Mouse (Mus musculus): ENCODE results near the gene Vwf.

Gene Vwf

DNA sequence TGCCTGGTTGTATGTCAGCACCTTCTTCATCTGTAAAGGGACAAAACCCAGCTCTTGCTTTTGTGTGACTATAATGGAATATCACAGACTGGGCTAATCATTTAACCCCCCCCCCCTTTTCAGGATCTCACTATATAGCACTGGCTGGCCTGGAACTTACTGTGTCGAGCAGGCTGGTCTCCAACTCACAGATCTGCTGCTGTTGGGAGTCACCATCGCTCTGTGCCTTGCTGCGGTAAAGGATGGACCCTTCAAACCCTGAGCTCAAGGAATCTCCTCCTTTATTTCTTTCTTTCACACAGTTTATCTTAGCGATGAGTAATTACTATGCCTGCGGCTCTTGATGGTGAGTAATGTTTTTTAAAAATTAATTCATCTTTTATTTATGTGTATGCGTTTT is at the start of gene Vwf:
Gene Vwf (plus strand): TSS at position 301 of the 400 bp plus-strand sequence.
- no peak for DNase-seq

DNA sequence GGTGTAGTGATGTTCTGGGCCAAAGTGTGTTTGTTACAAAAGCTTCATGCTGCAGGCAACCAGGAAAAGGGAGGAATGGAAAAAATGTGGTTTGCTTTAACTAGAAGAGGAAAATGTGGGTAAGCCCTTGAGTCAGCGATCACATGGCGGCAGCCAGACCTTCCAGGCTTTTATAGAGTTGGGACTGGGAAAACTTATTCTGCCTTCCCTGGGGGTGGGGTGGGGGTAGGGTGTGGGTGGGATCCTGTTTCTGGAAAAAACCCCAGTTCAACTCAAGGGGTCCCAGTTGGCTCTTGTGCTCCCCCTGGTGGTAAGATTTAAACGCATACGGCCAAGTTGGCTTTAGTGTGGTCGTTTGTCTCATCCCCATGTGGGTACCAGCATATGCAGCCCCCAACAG is 48.5 kb upstream of the Vwf start:
- peak; percentile 50 for DNase-seq

- no peak for DNase-seq
Observed at GRCm38 (mm10) chr6:125503186-125503802, 43.3 kb upstream of the Vwf start.

DNA sequence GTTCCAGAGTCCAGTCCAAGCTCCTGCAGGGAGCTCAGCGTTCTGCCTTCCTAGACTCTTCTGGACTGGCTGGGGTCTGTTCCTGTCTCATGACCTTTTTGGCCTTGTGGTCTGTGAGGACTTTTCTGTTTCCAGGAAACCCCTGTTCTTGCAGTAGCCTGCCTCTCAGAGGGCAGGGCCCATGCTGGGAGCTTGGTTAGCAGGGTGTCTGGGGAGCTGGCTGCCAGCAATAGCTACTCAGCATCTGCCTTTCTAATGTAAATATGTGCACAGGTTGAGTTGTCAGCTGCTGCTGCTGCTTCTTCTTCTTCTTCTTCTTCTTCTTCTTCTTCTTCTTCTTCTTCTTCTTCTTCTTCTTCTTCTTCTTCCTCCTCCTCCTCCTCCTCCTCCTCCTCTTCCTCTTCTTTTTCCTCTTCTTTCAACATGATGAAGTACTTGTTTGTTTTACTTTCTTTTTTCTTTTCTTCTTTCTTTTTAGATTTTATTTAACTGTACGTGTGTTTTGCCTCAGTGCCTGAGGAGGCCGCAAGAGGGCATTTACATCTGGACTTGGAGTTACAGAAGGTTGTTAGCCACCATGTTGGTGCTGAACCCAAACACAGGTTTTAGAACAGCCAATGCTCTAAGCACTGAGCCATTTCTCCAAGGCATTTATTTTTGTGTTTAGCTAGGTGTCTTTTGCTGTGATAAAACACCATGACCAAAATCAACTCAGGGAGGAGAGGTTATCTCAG is 41.8 kb upstream of the Vwf start:
- no peak for DNase-seq

GRCm38 (mm10) chr6:125506427-125506826 is 40.1 kb upstream of the Vwf start:
- DNase-seq: no peak

- DNase-seq: no peak
Observed at GRCm38 (mm10) chr6:125509783-125510182, 36.8 kb upstream of the Vwf start.

GRCm38 (mm10) chr6:125510645-125511044 is 35.9 kb upstream of the Vwf start:
- DNase-seq: no peak

- DNase-seq: no peak
Observed at GRCm38 (mm10) chr6:125511196-125511595, 35.4 kb upstream of the Vwf start.

GRCm38 (mm10) chr6:125512950-125513596 is 33.5 kb upstream of the Vwf start:
- DNase-seq: no peak

DNA sequence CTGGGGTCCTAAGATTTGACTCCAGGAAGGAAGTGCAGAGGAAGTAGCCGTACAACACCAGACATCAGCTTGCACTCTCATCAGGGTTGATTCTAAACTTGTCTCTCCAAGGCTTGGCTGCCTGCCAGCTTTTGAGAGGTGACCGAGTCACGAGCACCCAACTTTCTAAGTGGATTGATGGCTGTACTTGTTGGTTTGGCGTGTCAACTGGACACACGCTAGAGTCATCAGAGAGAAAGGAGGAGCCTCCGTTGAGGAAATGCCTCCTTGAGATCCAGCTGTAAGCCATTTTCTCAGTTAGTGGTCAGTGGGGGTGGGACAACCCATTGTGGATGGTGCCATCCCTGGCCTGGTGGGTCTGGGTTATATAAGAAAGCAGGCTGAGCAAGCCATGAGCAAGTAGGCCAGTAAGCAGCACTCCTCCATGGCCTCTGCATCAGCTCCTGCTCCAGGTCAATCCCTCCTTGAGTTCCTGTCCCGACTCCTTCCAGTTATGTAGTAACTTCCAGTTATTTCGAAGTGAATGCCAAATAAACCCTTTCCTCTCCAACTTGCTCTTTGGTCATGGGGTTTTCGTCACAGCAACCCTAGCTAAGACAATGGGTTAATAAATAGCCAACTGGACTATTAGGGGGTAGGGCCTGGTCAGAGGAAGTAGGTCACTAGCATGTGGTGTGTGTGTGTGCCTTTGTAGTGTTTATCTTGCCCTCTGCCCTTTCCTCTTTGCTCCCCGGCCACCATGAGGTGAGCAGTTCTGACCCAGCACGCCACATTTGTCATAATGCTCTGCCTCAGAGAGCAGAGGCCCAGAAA is 30.9 kb upstream of the Vwf start:
- no peak for DNase-seq

- DNase-seq: no peak
Observed at GRCm38 (mm10) chr6:125521558-125522193, 24.9 kb upstream of the Vwf start.

GRCm38 (mm10) chr6:125524027-125524426 is 22.5 kb upstream of the Vwf start:
- DNase-seq: peak; percentile 42 to 52

GRCm38 (mm10) chr6:125526066-125526465 is 20.5 kb upstream of the Vwf start:
- DNase-seq: no peak

GRCm38 (mm10) chr6:125528614-125529200 is 17.9 kb upstream of the Vwf start:
- no peak for DNase-seq

DNA sequence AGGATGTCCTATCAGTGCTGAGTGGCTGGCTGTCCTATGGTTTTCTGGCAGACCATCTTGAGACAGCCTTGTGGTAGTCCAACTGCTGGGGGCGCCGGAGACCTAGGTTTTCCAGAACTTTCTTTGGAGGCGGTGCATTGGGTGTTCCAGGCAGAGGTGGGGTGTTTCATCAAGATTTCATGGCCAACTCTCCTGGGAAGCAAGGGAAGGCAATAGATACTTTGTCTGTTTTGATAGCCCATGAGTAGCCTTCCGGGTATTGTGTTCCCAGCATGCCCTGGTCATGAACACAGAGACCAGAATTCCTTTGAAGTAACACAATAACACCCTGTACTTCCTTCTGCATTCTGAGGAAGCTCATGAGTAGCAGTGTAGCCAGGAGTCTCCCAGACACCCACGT is 17.1 kb upstream of the Vwf start:
- no peak for DNase-seq

- no peak for DNase-seq
Observed at GRCm38 (mm10) chr6:125533104-125533650, 13.4 kb upstream of the Vwf start.

- DNase-seq: no peak
Observed at GRCm38 (mm10) chr6:125534990-125535389, 11.6 kb upstream of the Vwf start.

- DNase-seq: no peak
Observed at GRCm38 (mm10) chr6:125538469-125538868, 8.1 kb upstream of the Vwf start.

- peak in 1 of 2 experiments; percentile 7 for DNase-seq
Observed at GRCm38 (mm10) chr6:125539423-125539822, 7.2 kb upstream of the Vwf start.

- no peak for DNase-seq
Observed at GRCm38 (mm10) chr6:125540199-125540598, 6.4 kb upstream of the Vwf start.

GRCm38 (mm10) chr6:125540826-125541225 is 5.7 kb upstream of the Vwf start:
- DNase-seq: no peak

DNA sequence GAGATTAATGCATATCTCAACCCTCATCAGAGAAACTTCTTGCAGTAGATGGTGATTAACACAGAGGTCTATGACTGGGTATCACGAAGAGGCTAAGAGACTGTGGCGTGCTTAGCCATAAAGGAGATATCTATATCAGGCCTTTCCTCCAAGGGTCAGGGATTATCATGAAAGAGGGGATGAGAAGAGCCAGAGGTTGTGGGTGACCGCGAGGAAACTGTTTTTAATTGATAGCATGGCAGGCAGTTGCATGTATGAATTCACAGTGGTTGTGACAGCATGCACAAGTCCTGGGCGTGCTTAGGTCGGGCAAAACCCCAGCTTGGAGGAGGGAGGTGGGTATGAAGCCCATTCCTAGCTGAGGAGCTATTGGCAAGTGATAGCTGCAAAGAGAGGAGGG is 5.3 kb upstream of the Vwf start:
- no peak for DNase-seq

Data from B cell, adult 2 months (primary cell).